8 mouse cellular contexts compared by ENCODE assay signal in genomic region chr15:80091121-80091955, GRCm38 (mm10). TPM values are rescaled to one million over a fixed set of nuclear protein-coding genes. Genes with fewer than 3 reads are reported as not detected.
DNase-seq lines count a peak whose midpoint lies in the region; ATAC-seq and TF ChIP-seq lines count a peak whose summit lies in the region.

Gene Syngr1, plus strand, starts transcription at chr15:80091334.
Gene Rpl3, minus strand, starts transcription at chr15:80091868.

- no peaks in the 10 kb centered on the region for H3K9me3 ChIP-seq in forebrain, embryonic 11.5 days (ENCODE audit: control insufficient read depth, low read length)
- no peaks in the 10 kb centered on the region for H3K9me3 ChIP-seq in heart, postnatal 0 days (replicated peaks; ENCODE audit: control insufficient read depth, low read length)
- no peaks in the 10 kb centered on the region for H3K9me3 ChIP-seq in liver, embryonic 15.5 days (replicated peaks)
- H3K9me3 ChIP-seq in neural tube, embryonic 11.5 days (ENCODE audit: control insufficient read depth, low read length) = no peaks in the 10 kb centered on the region
- no peaks in the 10 kb centered on the region for H3K9me3 ChIP-seq in stomach, embryonic 15.5 days

- no peak within 1 kb of the TSS for H3K27ac ChIP-seq in forebrain, embryonic 11.5 days (ENCODE audit: low read depth, low read length)
- H3K27ac ChIP-seq in heart, postnatal 0 days (ENCODE audit: low read depth) = peak within 1 kb of the TSS; percentile 52
- peak within 1 kb of the TSS; percentile 71 for H3K27ac ChIP-seq in liver, embryonic 15.5 days (replicated peaks)
- H3K27ac ChIP-seq in neural tube, embryonic 11.5 days (ENCODE audit: low read depth, low read length) = no peak within 1 kb of the TSS
- H3K27ac ChIP-seq in stomach, embryonic 15.5 days = no peak within 1 kb of the TSS

- TF ChIP-seq EP300 in heart, postnatal 0 days (IDR thresholded peaks at IDR 0.05; ENCODE audit: low read depth) = no peak

- H3K4me2 ChIP-seq in forebrain, embryonic 11.5 days (ENCODE audit: low read depth, low read length, severe bottlenecking) = peak within 1 kb of the TSS; percentile 82
- peak within 1 kb of the TSS; percentile 86 for H3K4me2 ChIP-seq in heart, postnatal 0 days (ENCODE audit: low read depth, low read length)
- peak within 1 kb of the TSS; percentile 99 for H3K4me2 ChIP-seq in liver, embryonic 15.5 days
- peak within 1 kb of the TSS; percentile 88 for H3K4me2 ChIP-seq in neural tube, embryonic 11.5 days (ENCODE audit: low read depth)
- peak within 1 kb of the TSS; percentile 85 for H3K4me2 ChIP-seq in stomach, embryonic 15.5 days

- no peaks in the 10 kb centered on the region for H3K36me3 ChIP-seq in forebrain, embryonic 11.5 days (ENCODE audit: control insufficient read depth, insufficient read depth, low read length)
- H3K36me3 ChIP-seq in heart, postnatal 0 days (replicated peaks; ENCODE audit: control insufficient read depth, insufficient read depth, low read length) = no peaks in the 10 kb centered on the region
- no peaks in the 10 kb centered on the region for H3K36me3 ChIP-seq in liver, embryonic 15.5 days (replicated peaks)
- no peaks in the 10 kb centered on the region for H3K36me3 ChIP-seq in neural tube, embryonic 11.5 days (ENCODE audit: control insufficient read depth, insufficient read depth, low read length)
- H3K36me3 ChIP-seq in stomach, embryonic 15.5 days = no peaks in the 10 kb centered on the region

- peak; percentile 88 for DNase-seq in CD4-positive, CD25-positive, alpha-beta regulatory T cell, adult 2 months (ENCODE audit: low read depth, low spot score)
- peak; percentile 60 for DNase-seq in c-Kit-negative CD71-positive TER-119-positive erythroid progenitor cells, embryonic 14.5 days (ENCODE audit: low read depth, low spot score)
- peak; percentile 90 for DNase-seq in forebrain, embryonic 11.5 days (ENCODE audit: low spot score)
- DNase-seq in heart, postnatal 0 days (ENCODE audit: low spot score) = no peak
- peak; percentile 81 to 87 for DNase-seq in kidney, postnatal 25 days
- peak; percentile 81 for DNase-seq in neural tube, embryonic 11.5 days (ENCODE audit: low spot score)

- peak; percentile 76 for ATAC-seq in forebrain, embryonic 11.5 days (replicated peaks; ENCODE audit: low FRiP score)
- peak; percentile 78 for ATAC-seq in heart, postnatal 0 days (ENCODE audit: insufficient read depth, low read depth)
- ATAC-seq in liver, embryonic 15.5 days (ENCODE audit: insufficient read depth) = peak; percentile 54
- peak; percentile 80 for ATAC-seq in neural tube, embryonic 11.5 days (ENCODE audit: insufficient read depth, low FRiP score, low TSS enrichment)
- peak; percentile 32 for ATAC-seq in stomach, embryonic 15.5 days (ENCODE audit: insufficient read depth, low FRiP score, low read depth)

- H3K4me3 ChIP-seq in forebrain, embryonic 11.5 days (ENCODE audit: low read depth, low read length) = peak within 1 kb of the TSS; percentile 69
- H3K4me3 ChIP-seq in heart, postnatal 0 days (ENCODE audit: low read depth, low read length) = peak within 1 kb of the TSS; percentile 72
- peak within 1 kb of the TSS; percentile 77 for H3K4me3 ChIP-seq in liver, embryonic 15.5 days (replicated peaks)
- peak within 1 kb of the TSS; percentile 66 for H3K4me3 ChIP-seq in neural tube, embryonic 11.5 days (ENCODE audit: low read depth, low read length)
- H3K4me3 ChIP-seq in stomach, embryonic 15.5 days (replicated peaks) = peak within 1 kb of the TSS; percentile 62

- H3K9ac ChIP-seq in forebrain, embryonic 11.5 days (ENCODE audit: low read length) = peak within 1 kb of the TSS; percentile 74
- H3K9ac ChIP-seq in heart, postnatal 0 days (replicated peaks; ENCODE audit: low read depth, low read length) = peak within 1 kb of the TSS; percentile 67
- peak within 1 kb of the TSS; percentile 77 for H3K9ac ChIP-seq in liver, embryonic 15.5 days
- peak within 1 kb of the TSS; percentile 58 for H3K9ac ChIP-seq in neural tube, embryonic 11.5 days (ENCODE audit: low read length)
- H3K9ac ChIP-seq in stomach, embryonic 15.5 days = peak within 1 kb of the TSS; percentile 52

- peaks cover 4% of the 10 kb centered on the region; the same call in 1 of the 2 replicates for H3K4me1 ChIP-seq in forebrain, embryonic 11.5 days (replicated peaks; ENCODE audit: control insufficient read depth, insufficient read depth, low read length)
- no peaks in the 10 kb centered on the region for H3K4me1 ChIP-seq in heart, postnatal 0 days (ENCODE audit: control insufficient read depth, insufficient read depth)
- H3K4me1 ChIP-seq in liver, embryonic 15.5 days (replicated peaks) = peaks cover 84% of the 10 kb centered on the region
- H3K4me1 ChIP-seq in neural tube, embryonic 11.5 days (ENCODE audit: control insufficient read depth, insufficient read depth, low read length) = peaks cover 8% of the 10 kb centered on the region
- 0 out of 2 replicates have a peak, but pooled peaks cover 3% of the 10 kb centered on the region for H3K4me1 ChIP-seq in stomach, embryonic 15.5 days

- peaks cover 12% of the 10 kb centered on the region for H3K27me3 ChIP-seq in forebrain, embryonic 11.5 days (ENCODE audit: control insufficient read depth, insufficient read depth, low read length)
- peaks cover 19% of the 10 kb centered on the region for H3K27me3 ChIP-seq in heart, postnatal 0 days (ENCODE audit: control insufficient read depth, insufficient read depth, low read length)
- H3K27me3 ChIP-seq in liver, embryonic 15.5 days = peaks cover 18% of the 10 kb centered on the region
- H3K27me3 ChIP-seq in neural tube, embryonic 11.5 days (ENCODE audit: control insufficient read depth, insufficient read depth, low read length) = peaks cover 19% of the 10 kb centered on the region
- H3K27me3 ChIP-seq in stomach, embryonic 15.5 days (replicated peaks) = peaks cover 10% of the 10 kb centered on the region; the same call in 1 of the 2 replicates

- peak; percentile 68 for TF ChIP-seq CTCF in heart, postnatal 0 days (IDR thresholded peaks at IDR 0.05; ENCODE audit: low read depth)

- under 1% methylated on average over 83 of the region's 86 CpGs for WGBS in forebrain, embryonic 11.5 days
- 1% methylated on average over 82 of the region's 86 CpGs for WGBS in heart, postnatal 0 days
- WGBS in liver, embryonic 15.5 days (ENCODE audit: insufficient replicate concordance) = 2% methylated on average over 83 of the region's 86 CpGs
- WGBS in neural tube, embryonic 11.5 days = 1% methylated on average over 84 of the region's 86 CpGs
- WGBS in stomach, embryonic 15.5 days = 1% methylated on average over 69 of the region's 86 CpGs

RNA-seq across cellular contexts. Expression of gene Syngr1, which starts in this region (rescaled TPM):
- polyA plus RNA-seq in forebrain, embryonic 11.5 days (2014; fragmentation: Nextera tagmentation; extraction: Ambion mirVana) = 11.3 and 13.6 TPM in 2 replicates
- 104 and 144 TPM in 2 replicates for total RNA-seq in heart, postnatal 0 days (2014; rRNA removed; ENCODE audit: low replicate concordance)
- polyA plus RNA-seq in heart, postnatal 0 days (2015; fragmentation: Nextera tagmentation; extraction: Ambion mirVana) = 140 and 150 TPM in 2 replicates
- 12.7 and 13.0 TPM in 2 replicates for polyA plus RNA-seq in liver, embryonic 15.5 days (2015; fragmentation: Nextera tagmentation; extraction: Ambion mirVana)
- 8.7 TPM in 2 replicates for polyA plus RNA-seq in neural tube, embryonic 11.5 days (2014; fragmentation: Nextera tagmentation; extraction: Ambion mirVana)
- 32.8 and 34.7 TPM in 2 replicates for polyA plus RNA-seq in stomach, embryonic 15.5 days (2015; fragmentation: Nextera tagmentation; extraction: Ambion mirVana)

RNA-seq across cellular contexts. Expression of gene Rpl3, which starts in this region (rescaled TPM):
- 1,023 and 1,042 TPM in 2 replicates for polyA plus RNA-seq in forebrain, embryonic 11.5 days (2014; fragmentation: Nextera tagmentation; extraction: Ambion mirVana)
- 763 and 766 TPM in 2 replicates for total RNA-seq in heart, postnatal 0 days (2014; rRNA removed; ENCODE audit: low replicate concordance)
- polyA plus RNA-seq in heart, postnatal 0 days (2015; fragmentation: Nextera tagmentation; extraction: Ambion mirVana) = 480 and 487 TPM in 2 replicates
- polyA plus RNA-seq in liver, embryonic 15.5 days (2015; fragmentation: Nextera tagmentation; extraction: Ambion mirVana) = 539 and 552 TPM in 2 replicates
- polyA plus RNA-seq in neural tube, embryonic 11.5 days (2014; fragmentation: Nextera tagmentation; extraction: Ambion mirVana) = 1,003 and 1,056 TPM in 2 replicates
- 883 and 1,069 TPM in 2 replicates for polyA plus RNA-seq in stomach, embryonic 15.5 days (2015; fragmentation: Nextera tagmentation; extraction: Ambion mirVana)

Comparison
In these comparisons a context has a peak if more than half of its experiments do, and no peak if none do; other contexts are left out.
1. H3K27ac ChIP-seq: peak in heart, postnatal 0 days (single experiment) and liver, embryonic 15.5 days (single experiment); none in forebrain, embryonic 11.5 days (single experiment), neural tube, embryonic 11.5 days (single experiment) and stomach, embryonic 15.5 days (single experiment).
2. Peak in every context shown above with its lines, with median percentiles within 50 percentile points of each other: ATAC-seq, H3K4me2 ChIP-seq, H3K4me3 ChIP-seq and H3K9ac ChIP-seq.